Mouse (Mus musculus): ENCODE results near the gene Tmem184c.

The Tmem184c gene

DNA sequence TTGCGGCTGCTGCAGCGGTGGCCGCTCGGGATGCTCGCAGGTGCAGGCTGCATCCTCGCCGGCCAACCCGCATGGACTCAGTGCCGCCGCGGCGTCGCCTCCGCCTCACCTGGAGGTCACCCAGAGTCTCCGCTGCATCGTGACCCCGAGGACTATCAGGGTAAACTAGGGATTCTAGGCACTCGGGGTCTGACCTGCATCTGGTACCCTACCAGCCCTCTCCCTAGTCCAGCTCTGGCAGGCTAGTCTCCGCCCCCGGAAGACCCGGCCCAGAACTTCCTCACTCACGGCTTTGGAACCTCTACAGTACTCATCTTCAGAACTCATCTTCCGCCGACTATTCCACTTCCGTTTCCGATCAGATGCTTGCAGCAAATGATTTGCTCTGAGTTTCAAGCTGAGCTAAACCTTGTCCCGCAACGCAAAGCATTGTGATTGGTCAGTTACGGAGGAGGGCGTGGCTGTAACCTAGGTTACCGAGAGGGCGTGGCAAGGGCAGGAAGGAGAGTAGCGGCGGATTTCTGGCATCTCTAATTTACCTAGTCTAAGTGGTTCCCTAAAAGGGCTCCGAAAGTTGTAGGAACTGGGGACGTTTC is at the start of gene Tmem184c:
Gene Tmem184c (minus strand): TSS at position 325 of the 596 bp plus-strand sequence.
- DNase-seq (ENCODE audit: low read depth, low spot score): peak; percentile 99

DNA sequence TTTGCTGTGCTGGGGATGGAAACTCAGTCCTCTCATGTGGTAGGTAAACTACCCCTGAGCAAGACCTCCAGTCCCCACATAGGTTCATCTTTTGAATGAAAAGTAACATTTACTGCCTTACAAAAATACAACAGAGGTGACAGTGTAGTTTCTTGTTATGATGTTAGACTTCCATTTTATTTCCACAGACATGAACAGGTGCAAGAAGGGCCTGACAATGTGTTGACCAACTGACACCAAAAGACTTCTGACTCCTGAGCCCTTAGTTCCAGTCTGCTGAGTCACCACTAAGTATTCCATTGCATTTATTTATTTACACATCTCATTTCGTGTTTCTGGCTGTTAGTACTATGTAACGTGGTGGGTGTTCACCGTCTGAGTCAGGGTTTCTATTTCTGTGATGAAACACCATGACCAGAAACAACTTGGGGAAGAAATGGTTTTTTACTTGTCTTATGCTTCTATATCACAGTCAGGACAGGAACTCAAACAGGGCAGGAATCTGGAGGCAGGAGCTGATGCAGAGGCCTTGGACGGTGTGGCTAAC is 49.1 kb upstream of the Tmem184c start:
- DNase-seq (ENCODE audit: low read depth, low spot score): peak; percentile 39

DNA sequence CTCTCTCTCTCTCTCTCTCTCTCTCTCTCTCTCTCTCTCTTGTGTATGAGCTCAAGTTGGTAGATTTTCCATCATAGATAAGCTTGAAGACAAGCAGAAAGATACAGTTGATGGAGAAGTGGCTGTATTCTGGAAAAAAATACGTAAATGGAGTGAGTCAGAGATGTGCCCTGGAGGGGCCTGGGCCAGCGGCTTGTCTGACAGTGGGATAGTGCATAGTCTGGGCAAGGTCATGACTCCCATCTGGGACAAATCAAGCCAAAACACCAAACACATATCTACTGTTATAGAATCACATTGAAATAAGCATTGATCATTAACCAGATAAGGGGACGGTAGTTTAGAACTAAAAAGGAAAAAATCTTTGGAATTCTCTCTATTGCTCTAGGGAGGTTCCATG is 47.9 kb upstream of the Tmem184c start:
- DNase-seq (ENCODE audit: low read depth, low spot score): no peak

DNA sequence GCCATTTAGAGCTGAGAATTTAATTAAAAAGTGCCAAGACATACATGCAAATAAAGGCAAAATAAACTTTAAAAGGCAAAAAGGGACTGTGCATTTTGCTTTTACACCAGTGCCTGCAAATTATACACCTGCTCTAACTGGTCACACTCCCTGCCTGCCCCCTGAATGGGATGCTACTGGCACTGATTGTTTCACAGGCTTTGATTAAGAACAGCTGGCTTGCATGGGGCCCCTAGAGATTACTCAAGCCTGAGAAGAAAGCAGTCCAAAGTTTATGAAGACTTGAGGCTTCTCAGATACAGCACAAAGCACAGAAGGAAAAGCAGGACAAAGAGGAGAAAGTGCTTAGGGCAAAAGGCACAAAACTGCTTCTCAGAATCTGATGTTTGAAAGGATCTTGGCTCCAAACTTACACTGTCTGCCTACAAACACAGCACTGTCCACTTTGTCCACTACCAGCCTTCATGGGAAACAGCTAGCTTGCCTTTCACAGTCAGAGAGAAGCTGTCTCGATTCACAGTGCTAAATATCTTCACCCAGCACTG is 40.2 kb upstream of the Tmem184c start:
- DNase-seq (ENCODE audit: low read depth, low spot score): peak; percentile 2

DNA sequence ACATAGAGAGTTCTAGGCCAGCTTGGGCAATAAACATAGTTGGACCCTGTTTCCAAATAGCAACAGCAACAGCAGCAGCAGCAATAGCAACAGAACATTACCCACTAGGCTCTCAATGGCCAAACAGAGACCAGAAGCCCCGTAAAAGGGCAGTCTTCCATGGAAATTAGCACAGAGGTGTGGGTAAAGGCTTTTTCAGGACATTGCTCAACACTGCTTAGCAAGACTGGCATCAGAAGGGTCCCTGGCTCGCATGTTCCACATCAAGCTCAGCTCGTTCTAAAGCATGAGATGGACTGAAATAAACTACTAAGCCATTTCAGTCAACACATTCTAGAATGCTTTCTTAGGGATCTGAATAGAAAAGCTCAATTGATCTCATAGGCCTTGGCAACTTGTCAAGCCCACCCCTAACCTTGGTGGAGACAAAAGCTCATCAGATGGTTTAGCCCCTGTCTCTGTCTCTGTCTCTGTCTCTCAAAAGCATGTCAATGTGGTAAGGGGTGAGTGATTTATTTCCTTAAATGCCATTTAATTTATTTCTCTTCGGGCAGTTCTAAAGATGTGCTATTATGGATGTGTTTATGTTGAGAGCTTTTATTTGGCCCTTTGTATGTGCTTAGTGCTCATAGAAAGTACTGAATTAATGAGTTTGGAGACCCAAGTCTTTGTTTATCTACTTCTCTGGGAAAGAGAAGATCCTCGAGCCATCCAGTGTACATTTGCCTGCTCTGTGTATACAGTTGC is 29.8 kb upstream of the Tmem184c start:
- no peak for DNase-seq (ENCODE audit: low read depth, low spot score)

DNA sequence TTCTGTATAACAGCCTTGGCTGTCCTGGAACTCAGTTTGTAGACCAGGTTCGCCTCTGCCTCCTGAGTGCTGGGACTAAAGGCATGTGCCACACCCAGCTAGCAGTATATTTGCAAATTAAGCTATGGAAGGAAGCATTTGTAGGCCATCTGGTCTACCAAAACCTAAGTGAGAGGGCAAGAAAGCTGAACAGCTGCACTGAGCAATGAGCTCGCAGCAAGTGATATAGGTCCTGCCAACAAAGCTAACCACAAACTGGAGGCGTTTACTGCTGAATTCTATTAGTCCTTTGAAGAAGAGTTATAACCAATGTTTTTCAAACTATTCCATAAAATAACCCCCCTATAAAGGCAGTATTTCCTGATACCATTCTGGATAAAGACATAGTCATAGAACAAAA is 27.1 kb upstream of the Tmem184c start:
- DNase-seq (ENCODE audit: low read depth, low spot score): peak; percentile 14

DNA sequence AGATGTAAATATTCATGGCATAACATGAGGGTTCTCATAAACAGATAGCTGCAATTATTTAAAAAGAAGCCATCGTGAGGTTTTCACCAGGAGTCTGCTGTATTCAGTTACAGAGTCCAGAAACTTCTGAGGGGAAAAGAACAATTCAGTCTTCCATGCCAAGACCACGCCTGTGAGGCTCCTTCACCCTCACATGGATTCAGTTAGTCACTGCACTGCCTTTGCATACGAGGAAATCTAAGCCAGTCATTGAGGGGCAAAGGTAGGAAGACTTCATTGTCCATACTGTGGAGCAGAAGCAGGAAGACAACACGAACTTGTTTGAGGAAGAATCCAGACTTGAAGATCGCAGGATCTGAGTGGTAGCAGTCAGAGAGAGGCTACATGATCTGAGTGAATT is 23.5 kb upstream of the Tmem184c start:
- no peak for DNase-seq (ENCODE audit: low read depth, low spot score)

DNA sequence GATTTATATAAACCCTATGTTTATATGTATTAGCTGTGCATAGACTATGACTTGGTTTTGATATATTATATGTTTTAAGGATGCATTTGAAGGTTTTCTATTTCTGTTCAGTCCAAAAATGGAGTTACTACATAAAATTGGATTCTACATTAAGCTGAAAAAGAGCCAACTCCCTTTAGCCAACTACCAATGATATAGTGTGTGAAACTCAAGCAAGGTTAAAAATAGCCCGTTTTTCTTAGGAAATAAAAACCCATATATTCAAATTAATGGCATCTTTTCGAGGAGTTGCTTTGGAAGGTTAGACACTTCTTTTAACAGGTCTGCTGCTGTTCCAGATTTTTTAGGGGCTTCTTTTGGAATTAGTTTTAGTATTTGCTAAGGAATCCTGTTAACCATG is 22.7 kb upstream of the Tmem184c start:
- DNase-seq (ENCODE audit: low read depth, low spot score): no peak

DNA sequence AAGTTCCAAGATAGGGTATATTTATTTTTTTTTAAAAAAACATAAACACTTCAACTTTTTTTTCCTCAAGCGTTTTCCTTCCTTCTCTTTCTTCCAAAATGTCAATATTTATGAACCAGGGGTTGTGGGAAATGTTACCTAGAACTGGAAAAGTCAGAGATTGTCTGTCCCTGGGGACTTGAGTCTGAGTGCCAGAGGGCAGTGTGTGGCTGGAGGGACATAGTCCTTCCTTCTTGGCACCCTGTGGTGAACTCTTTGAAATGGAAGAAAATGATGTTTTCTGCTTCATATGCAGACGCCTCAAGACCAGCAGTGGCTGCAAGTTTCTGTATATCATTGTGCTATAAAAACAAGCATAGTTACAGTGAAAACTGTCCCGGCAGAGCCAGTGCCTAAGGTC is 20.2 kb upstream of the Tmem184c start:
- no peak for DNase-seq (ENCODE audit: low read depth, low spot score)

DNA sequence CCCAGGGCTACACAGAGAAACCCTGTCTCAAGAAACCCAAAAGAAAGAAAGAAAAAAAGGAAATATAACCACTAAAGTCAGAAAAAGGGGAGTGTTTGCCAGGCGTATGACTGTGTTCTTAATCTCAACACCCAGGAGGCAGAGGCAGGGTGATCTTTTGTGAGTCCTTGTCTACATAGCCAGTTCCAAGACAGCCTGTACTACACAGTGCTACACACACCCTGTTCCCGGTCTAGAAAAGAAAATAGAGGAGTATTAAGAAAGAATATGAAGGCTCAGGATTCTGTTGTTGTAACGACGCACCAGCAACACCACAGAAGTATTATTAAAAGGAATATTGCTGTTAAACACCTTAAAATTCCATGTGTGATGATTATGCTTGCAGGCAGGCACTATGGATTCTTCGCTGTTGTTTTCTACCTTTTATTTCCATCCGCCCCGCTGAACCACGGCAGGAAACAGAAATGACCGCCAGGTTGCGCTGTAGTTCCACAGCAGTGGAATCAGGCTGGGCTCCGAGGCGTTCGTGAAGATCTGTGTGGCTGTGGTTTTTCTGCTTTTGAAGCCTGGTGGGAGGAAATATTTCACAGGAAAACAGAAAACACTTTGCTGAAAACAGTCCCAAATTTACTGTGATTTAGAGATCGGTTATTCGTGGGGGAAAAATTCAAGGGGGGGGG is 19.5 kb upstream of the Tmem184c start:
- DNase-seq (ENCODE audit: low read depth, low spot score): peak; percentile 82

DNA sequence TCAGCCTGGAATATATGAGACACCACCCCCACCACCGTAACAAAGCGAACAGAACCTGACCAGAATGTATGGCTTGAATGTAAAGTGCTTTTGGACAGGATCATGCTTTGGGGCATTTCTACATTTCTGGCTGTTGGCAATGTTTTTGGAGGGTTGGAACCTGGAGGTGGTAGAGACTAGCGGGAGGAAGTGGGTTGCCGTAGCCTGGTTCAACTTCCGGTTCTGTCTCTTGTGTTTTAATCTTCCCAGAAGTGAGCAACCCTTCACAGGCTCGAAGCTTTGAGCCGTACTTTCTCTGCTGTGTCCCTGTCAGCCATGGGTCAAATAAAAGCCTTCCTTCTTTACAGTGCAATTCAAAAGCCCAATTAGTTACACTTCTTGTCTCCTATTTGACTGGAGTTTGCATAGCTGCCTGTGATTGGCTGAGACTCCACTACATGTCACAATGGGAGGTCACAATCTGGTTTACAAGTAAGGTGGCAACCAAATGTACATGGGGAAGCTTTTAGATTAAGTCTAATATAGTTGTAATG is 13.2 kb upstream of the Tmem184c start:
- no peak for DNase-seq (ENCODE audit: low read depth, low spot score)

DNA sequence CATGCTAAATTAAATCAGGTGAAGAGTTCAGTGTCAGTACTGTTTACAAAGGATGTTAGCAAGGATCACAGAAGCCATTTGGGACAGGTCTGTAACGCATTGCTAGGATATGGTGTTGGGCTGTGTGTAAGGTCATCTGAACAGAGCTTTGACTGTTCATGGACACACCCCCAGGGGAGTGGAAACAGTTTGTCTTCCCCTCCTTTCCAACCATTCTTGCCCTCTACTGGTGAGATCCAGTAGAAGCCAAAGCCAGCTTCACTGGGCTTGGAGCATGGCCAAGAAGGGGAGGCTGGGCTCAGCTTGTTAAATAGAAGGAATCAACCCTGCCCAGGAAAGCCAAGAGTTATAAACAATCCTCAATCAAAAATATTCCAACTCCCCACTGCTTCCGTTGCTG is 7.4 kb upstream of the Tmem184c start:
- DNase-seq (ENCODE audit: low read depth, low spot score): peak; percentile 25

DNA sequence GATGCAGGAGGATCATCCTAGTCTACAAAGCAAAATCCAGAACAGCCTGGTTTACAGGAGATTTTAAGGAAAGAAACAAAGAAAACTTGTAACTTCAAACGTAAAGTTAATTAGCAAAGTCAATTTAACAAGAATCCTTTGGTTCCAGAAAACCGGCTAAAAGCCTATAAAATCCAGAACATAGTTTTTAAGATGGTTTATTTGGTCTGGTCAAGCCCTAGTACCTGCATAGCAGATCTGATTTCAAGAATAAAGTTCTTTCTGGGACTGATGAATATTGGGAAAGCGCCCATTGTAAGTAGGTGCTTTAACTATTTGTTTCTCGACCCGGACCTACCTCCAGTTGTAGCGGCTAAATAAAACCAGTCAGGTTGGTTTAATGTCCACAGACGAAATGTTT is 877 bp downstream of the Tmem184c start:
- no peak for DNase-seq (ENCODE audit: low read depth, low spot score)

DNA sequence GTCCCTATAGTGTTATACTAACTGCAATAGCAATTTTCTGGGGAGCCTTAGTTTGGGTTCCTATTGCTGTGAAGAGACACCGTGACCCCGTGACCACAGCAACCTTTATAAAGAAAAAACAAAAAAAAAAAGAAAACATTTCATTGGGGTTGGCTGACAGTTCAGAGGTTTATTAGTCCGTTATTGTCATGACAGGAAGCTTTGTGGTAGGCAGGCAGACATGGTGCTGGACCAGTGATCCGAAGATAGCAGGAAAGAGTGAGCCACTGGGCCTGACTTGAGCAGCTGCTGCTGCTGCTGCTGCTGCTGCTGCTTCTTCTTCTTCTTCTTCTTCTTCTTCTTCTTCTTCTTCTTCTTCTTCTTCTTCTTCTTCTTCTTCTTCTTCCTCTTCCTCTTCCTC is 26.3 kb downstream of the Tmem184c start:
- DNase-seq (ENCODE audit: low read depth, low spot score): no peak

DNA sequence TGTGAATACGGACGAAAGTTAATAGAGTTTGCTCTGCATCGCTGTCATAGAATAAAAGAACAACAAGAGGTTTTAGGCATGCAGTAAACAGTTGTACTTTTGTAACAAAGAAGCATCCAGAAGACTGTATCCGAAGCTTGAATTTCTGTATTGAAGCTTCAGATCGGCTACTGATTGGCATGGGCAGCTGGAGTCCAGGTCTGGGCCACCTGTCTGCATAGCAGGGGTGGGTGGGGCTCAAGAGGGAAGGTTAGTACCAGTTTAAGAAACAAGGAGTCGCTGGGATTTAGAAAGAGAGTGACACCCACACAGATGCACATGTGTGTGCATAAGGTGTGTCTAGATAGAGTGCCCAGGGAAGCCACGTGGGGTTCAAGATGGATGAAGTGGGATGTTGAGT is 32.8 kb downstream of the Tmem184c start:
- DNase-seq (ENCODE audit: low read depth, low spot score): no peak

DNA sequence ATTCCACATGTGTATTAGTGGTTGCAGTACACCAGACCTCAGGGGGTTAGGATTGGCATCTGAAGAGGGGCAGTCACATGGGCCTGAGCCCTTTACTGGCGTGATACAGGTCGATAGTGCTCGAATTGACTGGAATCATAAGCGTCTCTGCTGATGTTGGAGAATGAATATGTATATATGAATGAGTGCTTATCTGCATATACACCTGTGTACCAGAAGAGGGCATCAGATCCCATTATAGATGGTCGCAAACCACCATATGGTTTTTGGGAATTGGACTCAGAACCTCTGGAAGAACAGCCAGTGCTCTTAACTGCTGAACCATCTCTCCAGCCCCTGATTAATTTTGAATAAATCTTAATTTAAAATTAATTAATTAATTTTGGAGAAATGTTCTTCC is 36.3 kb downstream of the Tmem184c start:
- no peak for DNase-seq (ENCODE audit: low read depth, low spot score)

DNA sequence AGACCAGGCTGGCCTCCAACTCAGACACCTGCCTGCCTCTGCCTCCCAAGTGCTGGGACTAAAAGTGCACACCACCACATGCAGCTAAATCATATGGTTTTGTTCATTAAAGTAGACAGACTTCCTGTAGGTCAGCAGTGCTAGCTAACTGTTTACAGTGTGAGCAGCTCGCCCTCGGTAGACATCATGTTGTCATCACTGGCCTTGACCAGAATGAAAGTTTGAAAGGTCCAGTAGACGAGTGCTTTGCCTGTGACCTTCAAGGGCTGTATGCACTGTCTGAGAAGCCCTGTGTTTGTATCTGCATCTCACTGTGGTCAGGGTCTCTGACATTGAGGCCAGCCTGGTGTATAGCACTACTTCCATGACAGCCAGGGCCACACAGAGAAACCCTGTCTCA is 49.1 kb downstream of the Tmem184c start:
- no peak for DNase-seq (ENCODE audit: low read depth, low spot score)

DNA sequence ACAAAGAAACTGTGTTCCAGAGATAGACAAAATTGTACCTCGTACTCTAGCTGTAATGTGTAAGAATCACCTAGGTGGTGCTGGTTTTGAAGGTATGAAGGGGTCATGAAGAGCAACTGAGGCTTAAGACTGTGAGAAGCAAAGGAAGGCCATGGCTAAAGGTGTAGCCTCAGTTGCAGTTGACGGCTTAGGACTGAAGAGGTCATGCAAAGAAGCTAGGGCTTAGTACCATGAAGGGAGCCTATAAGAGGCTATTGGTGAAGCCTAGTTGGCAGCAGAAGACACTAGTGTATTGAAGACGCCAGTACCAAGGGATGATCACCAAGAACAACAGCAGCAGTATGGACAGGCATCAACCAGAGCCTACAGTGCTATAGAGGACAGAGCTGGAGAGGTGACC is 58.0 kb downstream of the Tmem184c start:
- DNase-seq (ENCODE audit: low read depth, low spot score): no peak

DNA sequence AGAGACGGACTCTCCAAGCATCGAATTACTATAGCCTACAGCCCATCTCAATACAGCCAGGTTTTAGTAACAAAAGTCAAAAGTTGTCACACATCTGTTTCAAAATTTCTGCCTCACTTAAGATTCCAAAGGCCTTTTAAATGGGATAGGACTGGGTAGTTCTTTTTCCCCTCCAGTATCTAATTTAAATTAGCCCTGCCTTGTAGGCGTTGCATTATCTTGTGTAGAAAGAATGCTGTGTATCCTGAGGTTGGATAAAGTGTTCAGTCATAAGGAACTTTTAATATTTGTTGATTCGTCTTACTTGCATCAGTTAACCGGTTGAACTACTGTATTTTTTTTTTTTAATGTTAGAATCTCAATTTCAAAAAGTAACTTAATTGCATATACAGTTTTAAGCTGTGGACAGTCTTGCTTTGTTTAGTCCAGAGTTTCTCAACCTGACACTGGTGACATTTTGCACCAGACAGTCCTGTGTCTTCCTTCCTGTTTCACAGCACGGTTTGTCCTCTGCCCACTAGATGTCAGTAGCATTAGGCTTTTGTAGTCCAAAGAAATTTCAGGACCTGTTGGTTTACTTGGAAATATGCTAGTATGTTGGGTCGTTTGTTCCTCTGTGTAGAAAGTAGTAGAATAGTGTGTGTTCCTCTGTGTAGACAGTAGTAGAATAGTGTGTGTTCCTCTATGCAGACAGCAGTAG is 60.5 kb downstream of the Tmem184c start:
- peak; percentile 72 for DNase-seq (ENCODE audit: low read depth, low spot score)

DNA sequence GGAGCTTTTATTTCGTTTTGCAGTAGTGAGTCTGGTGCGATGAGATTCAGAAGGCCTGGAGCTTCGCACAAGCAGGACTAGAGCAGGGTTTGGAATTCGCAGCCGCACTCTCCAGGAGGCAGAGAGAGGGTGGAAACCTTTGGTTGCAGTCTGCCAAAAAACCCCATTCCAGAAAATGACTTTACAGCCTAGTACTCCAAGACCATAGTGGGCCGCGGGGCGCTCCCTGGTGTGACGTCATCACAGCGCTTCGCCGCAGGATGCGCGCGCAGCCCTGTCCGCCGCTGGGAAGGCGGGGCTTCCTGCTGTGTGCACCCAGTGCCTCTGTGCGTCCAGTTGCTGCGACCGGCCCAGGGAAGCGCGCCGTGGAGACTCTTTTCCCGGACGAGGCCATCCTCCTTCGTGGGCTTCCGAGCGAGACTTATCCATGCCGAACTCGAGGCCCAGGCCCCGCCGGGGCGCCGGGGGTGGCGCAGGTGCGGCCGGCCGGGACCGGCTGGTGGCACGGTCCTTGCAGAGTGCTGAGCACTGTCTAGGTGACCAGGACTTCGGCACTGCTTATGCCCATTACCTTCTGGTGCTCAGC is 61.3 kb downstream of the Tmem184c start, which contains the start of gene Prmt9:
Gene Prmt9 (plus strand): TSS at position 277 of the 586 bp plus-strand sequence.
- peak; percentile 94 for DNase-seq (ENCODE audit: low read depth, low spot score)

Data from brain, adult 2 months (tissue).